Mouse (Mus musculus) urinary bladder, postnatal 36 days (tissue): ENCODE measurements around the gene Olfr319.
"Not testable (repeated sequence)": the region's sequence is repeated elsewhere in the genome, so short reads cannot be mapped to it uniquely, and the experiment has no call there.

Experiments used
- DNase-seq, 2 experiments: peaks; one replicate each; pipeline ENCODE4 v3.0.0; 2022; ENCODE audit warnings: low spot score in 2 of 2, mixed read lengths in 1 of 2

The Olfr319 gene

GRCm38 (mm10) chr11:58698862-58699261 is at the start of gene Olfr319:
TSS of gene Olfr319 (plus strand) at chr11:58699162.
- no peak for DNase-seq

- no peak for DNase-seq
Measured at GRCm38 (mm10) chr11:58655151-58655550, 43.8 kb upstream of the Olfr319 start.

- no peak for DNase-seq
Measured at GRCm38 (mm10) chr11:58658596-58658995, 40.4 kb upstream of the Olfr319 start, which contains the start of gene Olfr322. TSS of gene Olfr322 (plus strand) at chr11:58658782.

GRCm38 (mm10) chr11:58669252-58669651 is 29.7 kb upstream of the Olfr319 start:
- no peak for DNase-seq

GRCm38 (mm10) chr11:58671825-58672224 is 27.1 kb upstream of the Olfr319 start:
- DNase-seq = no peak

- DNase-seq = no peak
Measured at GRCm38 (mm10) chr11:58680799-58681198, 18.2 kb upstream of the Olfr319 start, which contains the start of gene Olfr320. TSS of gene Olfr320 (plus strand) at chr11:58681099.

- no peak for DNase-seq
Measured at GRCm38 (mm10) chr11:58709086-58709485, 10.1 kb downstream of the Olfr319 start.

- not testable (repeated sequence) for DNase-seq
Measured at GRCm38 (mm10) chr11:58717723-58718122, 18.8 kb downstream of the Olfr319 start.

GRCm38 (mm10) chr11:58719701-58720100 is 20.7 kb downstream of the Olfr319 start:
- no peak for DNase-seq

- no peak for DNase-seq
Measured at GRCm38 (mm10) chr11:58723914-58724313, 25.0 kb downstream of the Olfr319 start, which contains the start of gene Olfr318. TSS of gene Olfr318 (minus strand) at chr11:58724014.

- DNase-seq = not testable (repeated sequence)
Measured at GRCm38 (mm10) chr11:58727896-58728650, 29.1 kb downstream of the Olfr319 start.

GRCm38 (mm10) chr11:58733372-58733771 is 34.4 kb downstream of the Olfr319 start:
- DNase-seq = no peak

- no peak for DNase-seq
Measured at GRCm38 (mm10) chr11:58738792-58739262, 39.9 kb downstream of the Olfr319 start, which contains the start of gene Olfr317. TSS of gene Olfr317 (minus strand) at chr11:58739212.

GRCm38 (mm10) chr11:58751096-58751495 is 52.1 kb downstream of the Olfr319 start:
- not testable (repeated sequence) for DNase-seq

GRCm38 (mm10) chr11:58752434-58752833 is 53.5 kb downstream of the Olfr319 start, which contains the start of gene Olfr316:
TSS of gene Olfr316 (plus strand) at chr11:58752734.
- no peak for DNase-seq
